Mouse (Mus musculus): Measurements from ENCODE around the gene Boll.

GRCm38 (mm10) chr1:55236487-55236886 is 126.8 kb downstream of the Boll start:
- TF ChIP-seq USF2 (conservative IDR thresholded peaks at IDR 0.05; ENCODE audit: low read depth, low read length) (no peak), EP300 (IDR thresholded peaks at IDR 0.05; ENCODE audit: low read length) (no peak), ELF1 (IDR thresholded peaks at IDR 0.05; ENCODE audit: low read depth, low read length) (no peak)

All from CH12.LX (cell line).